Mouse (Mus musculus) brain, embryonic 14.5 days (tissue): ENCODE data around the gene Tnfaip8l3.

ENCODE experiments used
- CTCF ChIP-seq: fragments of 200-500 bp; IDR thresholded peaks from 2 replicates; pipeline ENCODE4 v1.5.1; 2012; ENCODE audit warnings: inconsistent platforms, mild to moderate bottlenecking, moderate library complexity, borderline replicate concordance; ENCODE audit not compliant: insufficient read depth, insufficient read length; ENCODE audit errors: extremely low read depth
- POLR2A ChIP-seq: fragments of 200-500 bp; IDR thresholded peaks from 2 replicates; pipeline ENCODE4 v1.6.1; 2012; ENCODE audit warnings: mild to moderate bottlenecking, inconsistent platforms, borderline replicate concordance; ENCODE audit not compliant: poor library complexity, insufficient read depth, insufficient read length, severe bottlenecking; ENCODE audit errors: extremely low read depth

GRCm38 (mm10) chr9:54069204-54069603 lies 1.0 kb upstream of the Tnfaip8l3 start:
- TF ChIP-seq POLR2A (no peak), CTCF (no peak)
